Mouse (Mus musculus) liver, postnatal 0 days (tissue): ENCODE data around the gene AI837181. TPM values are rescaled to one million over a fixed set of nuclear protein-coding genes. Genes with fewer than 3 reads are reported as not detected.
"Not testable (repeated sequence)": the region's sequence is repeated elsewhere in the genome, so short reads cannot be mapped to it uniquely, and the experiment has no call there.

ENCODE experiments used
- ATAC-seq: fragments of 200-750 bp; cut with Nextera tagmentation; 2 replicates; pipeline ENCODE4 v1.8.0; 2017; ENCODE audit warnings: mild to moderate bottlenecking, moderate library complexity
- DNase-seq: peaks from one replicate; pipeline ENCODE4 v3.0.0-alpha.2; 2016
- H3K27ac ChIP-seq: fragments of 300-500 bp; sonication (generic); 2 replicates; pipeline ENCODE4 v1.5.1; 2014; ENCODE audit warnings: antibody characterized with exemption, moderate library complexity, mild to moderate bottlenecking, low read depth
- H3K27me3 ChIP-seq: fragments of 300-500 bp; sonication (generic); 2 replicates; pipeline ENCODE4 v1.6.1; 2014; ENCODE audit warnings: low read length, control low read depth, mixed read lengths; ENCODE audit not compliant: insufficient read depth
- H3K36me3 ChIP-seq: fragments of 300-500 bp; sonication (generic); replicated peaks from 2 replicates; pipeline ENCODE4 v1.6.1; 2014; ENCODE audit warnings: mild to moderate bottlenecking, control low read depth, low read length, moderate library complexity, mixed read lengths; ENCODE audit not compliant: insufficient read depth
- H3K4me1 ChIP-seq: fragments of 300-500 bp; sonication (generic); 2 replicates; pipeline ENCODE4 v1.6.1; 2014; ENCODE audit warnings: antibody characterized with exemption, mild to moderate bottlenecking, control low read depth; ENCODE audit not compliant: insufficient read depth
- H3K4me2 ChIP-seq: fragments of 300-500 bp; sonication (generic); 2 replicates; pipeline ENCODE4 v1.6.1; 2014; ENCODE audit warnings: low read depth, mild to moderate bottlenecking, low read length, moderate library complexity, mixed read lengths
- H3K4me3 ChIP-seq: fragments of 300-500 bp; sonication (generic); 2 replicates; pipeline ENCODE4 v1.5.1; 2014; ENCODE audit warnings: low read depth, low read length
- H3K9ac ChIP-seq: fragments of 300-500 bp; sonication (generic); replicated peaks from 2 replicates; pipeline ENCODE4 v1.6.1; 2014; ENCODE audit warnings: mild to moderate bottlenecking, moderate library complexity
- H3K9me3 ChIP-seq: fragments of 300-500 bp; sonication (generic); 2 replicates; pipeline ENCODE4 v1.6.1; 2016; ENCODE audit warnings: mild to moderate bottlenecking, control low read depth, low read length, mixed read lengths
- CTCF ChIP-seq: sonication (generic); IDR thresholded peaks from 2 replicates; pipeline ENCODE4 v1.5.1; 2016; ENCODE audit warnings: antibody characterized with exemption, low read depth
- EP300 ChIP-seq: IDR thresholded peaks from 2 replicates; pipeline ENCODE4 v1.6.1; 2016; ENCODE audit warnings: antibody characterized with exemption, low read depth, mild to moderate bottlenecking
- WGBS: fragments of 180-500 bp; shearing (Covaris S2); extraction: QIAGEN DNeasy Blood & Tissue Kit; methylation state at CpG from one replicate; pipeline ENCODE4 v1.1.7; 2014; ENCODE audit not compliant: insufficient replicate concordance; 5-methylcytosine and 5-hydroxymethylcytosine counted together
- polyA plus RNA-seq: library from polyadenylated mRNA; unstranded; fragments of >200 nt; fragmentation: Nextera tagmentation; extraction: Ambion mirVana; gene quantifications from 2 replicates; pipeline ENCODE4 v1.2.1, GENCODE M21; 2015

Gene AI837181
- polyA plus RNA-seq, 1 experiment from 2014 or later: 15.8 TPM

- peaks cover 21% of the 10 kb centered on the region for H3K4me1 ChIP-seq
- H3K36me3 ChIP-seq: no peaks in the 10 kb centered on the region
- H3K27me3 ChIP-seq: no peaks in the 10 kb centered on the region
- peak overlapping the region; percentile 68 for H3K9ac ChIP-seq
- H3K4me2 ChIP-seq: peak overlapping the region; percentile 66
- H3K4me3 ChIP-seq: peak overlapping the region; percentile 48
- H3K9me3 ChIP-seq: no peaks in the 10 kb centered on the region
- TF ChIP-seq EP300 (no peak), CTCF (no peak)
- ATAC-seq (no peak), DNase-seq (no peak)
- WGBS: 22% methylated on average over 7 of the region's 7 CpGs
- peak overlapping the region; percentile 87 for H3K27ac ChIP-seq
These were observed 19.0 kb upstream of the AI837181 start for GRCm38 (mm10) chr19:5405924-5406323.

DNA sequence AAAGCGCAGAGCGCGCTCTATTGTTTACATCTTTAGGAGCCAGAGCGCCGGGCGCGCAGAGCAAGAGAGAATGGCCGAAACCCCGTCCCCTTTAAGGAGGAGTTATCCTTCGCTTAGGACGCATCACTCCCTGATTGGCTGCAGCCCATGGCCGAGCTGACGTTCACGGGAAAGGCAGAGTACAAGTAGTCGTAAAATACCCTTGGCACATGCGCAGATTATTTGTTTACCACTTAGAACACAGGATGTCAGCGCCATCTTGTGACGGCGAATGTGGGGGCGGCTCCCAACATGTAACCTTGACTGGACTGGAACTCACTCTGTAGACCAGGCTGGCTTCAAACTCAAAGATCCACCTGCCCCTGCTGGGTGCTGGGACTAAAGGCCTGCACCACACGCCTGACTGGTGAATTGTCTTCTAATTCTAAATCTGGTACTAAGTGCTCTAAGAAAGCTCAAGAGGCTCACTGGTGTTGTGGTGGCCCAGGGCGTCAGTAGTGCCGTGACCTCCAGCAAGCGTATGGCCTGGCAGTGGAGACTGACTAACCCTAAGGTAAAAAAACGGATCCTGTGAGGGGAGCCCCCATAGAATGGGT is 18.3 kb upstream of the AI837181 start:
- H3K9ac ChIP-seq: peak overlapping the region; percentile 94
- H3K9me3 ChIP-seq, H3K27me3 ChIP-seq, H3K36me3 ChIP-seq: not testable (repeated sequence)
- peak overlapping the region; percentile 100 for H3K27ac ChIP-seq
- ATAC-seq (peak; percentile 83), DNase-seq (peak; percentile 76)
- peak overlapping the region; percentile 83 for H3K4me2 ChIP-seq
- H3K4me3 ChIP-seq: peak overlapping the region; percentile 80
- peaks cover 21% of the 10 kb centered on the region for H3K4me1 ChIP-seq
- TF ChIP-seq CTCF: peak; percentile 35
- WGBS: 15% methylated on average over 22 of the region's 25 CpGs

DNA sequence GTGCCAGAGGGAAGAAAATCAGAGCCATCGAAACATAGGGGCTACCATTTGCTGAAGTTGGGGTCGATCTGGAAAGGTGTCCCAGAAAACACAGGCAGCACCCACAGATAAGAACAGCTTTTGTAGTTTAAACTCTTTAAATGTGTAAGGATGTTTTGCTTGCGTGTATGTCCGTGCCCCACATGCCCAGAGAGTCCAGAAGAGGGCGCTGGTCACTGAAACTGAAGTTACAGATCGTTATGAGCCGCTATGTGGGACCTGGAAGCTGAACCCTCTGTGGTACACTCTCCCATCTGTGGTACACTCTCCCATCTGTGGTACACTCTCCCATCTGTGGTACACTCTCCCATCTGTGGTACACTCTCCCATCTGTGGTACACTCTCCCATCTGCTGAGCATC is 17.8 kb upstream of the AI837181 start:
- no peaks in the 10 kb centered on the region for H3K9me3 ChIP-seq
- H3K27ac ChIP-seq: peak overlapping the region; percentile 100
- 7% methylated on average over 7 of the region's 7 CpGs for WGBS
- no peaks in the 10 kb centered on the region for H3K27me3 ChIP-seq
- no peaks in the 10 kb centered on the region for H3K36me3 ChIP-seq
- H3K4me1 ChIP-seq: peaks cover 21% of the 10 kb centered on the region
- DNase-seq: peak; percentile 83
- TF ChIP-seq CTCF (peak; percentile 89), EP300 (0 out of 2 replicates have a peak, but pooled peaks have one; percentile 20)
- peak; percentile 78 for ATAC-seq
- peak overlapping the region; percentile 94 for H3K9ac ChIP-seq
- peak overlapping the region; percentile 80 for H3K4me3 ChIP-seq
- H3K4me2 ChIP-seq: peak overlapping the region; percentile 83

GRCm38 (mm10) chr19:5408057-5409001 is 16.6 kb upstream of the AI837181 start:
- 70% methylated on average over 13 of the region's 13 CpGs for WGBS
- Histone ChIP-seq H3K36me3 (no peaks in the 10 kb centered on the region), H3K4me2 (peak overlapping the region; percentile 83), H3K27me3 (no peaks in the 10 kb centered on the region), H3K4me3 (peak overlapping the region; percentile 80), H3K9ac (no peak overlapping the region), H3K4me1 (peaks cover 21% of the 10 kb centered on the region), H3K27ac (peak overlapping the region; percentile 100), H3K9me3 (no peaks in the 10 kb centered on the region)
- DNase-seq (no peak), ATAC-seq (no peak; the same call in 1 of the 2 replicates)
- TF ChIP-seq EP300 (peak; percentile 42; the same call in 1 of the 2 replicates), CTCF (no peak)

DNA sequence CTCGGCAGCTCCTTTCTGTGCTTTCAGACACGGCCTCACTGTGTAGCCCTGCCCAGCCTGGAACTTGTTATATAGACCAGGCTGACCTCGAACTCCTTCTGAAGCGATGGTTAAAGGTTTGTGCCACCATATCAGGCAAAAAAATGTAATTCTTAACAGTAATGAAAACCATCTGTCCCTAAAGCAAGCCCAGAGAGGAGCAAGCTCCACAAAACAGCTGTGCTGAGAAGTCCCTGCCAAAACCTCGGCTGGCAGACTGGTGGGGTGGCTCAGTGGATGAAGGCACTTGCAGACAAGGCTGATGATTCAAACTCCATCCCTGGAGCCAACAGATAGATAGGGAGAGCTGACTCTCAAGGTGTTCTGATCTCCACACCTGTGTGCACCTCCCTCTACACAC is 15.9 kb upstream of the AI837181 start:
- Histone ChIP-seq H3K9me3 (no peaks in the 10 kb centered on the region), H3K27ac (peak overlapping the region; percentile 100), H3K36me3 (no peaks in the 10 kb centered on the region), H3K4me2 (no peak overlapping the region), H3K9ac (no peak overlapping the region), H3K27me3 (no peaks in the 10 kb centered on the region), H3K4me3 (no peak overlapping the region), H3K4me1 (peaks cover 21% of the 10 kb centered on the region)
- TF ChIP-seq EP300 (no peak), CTCF (no peak)
- DNase-seq: no peak
- WGBS: 78% methylated on average over 5 of the region's 5 CpGs
- no peak for ATAC-seq

DNA sequence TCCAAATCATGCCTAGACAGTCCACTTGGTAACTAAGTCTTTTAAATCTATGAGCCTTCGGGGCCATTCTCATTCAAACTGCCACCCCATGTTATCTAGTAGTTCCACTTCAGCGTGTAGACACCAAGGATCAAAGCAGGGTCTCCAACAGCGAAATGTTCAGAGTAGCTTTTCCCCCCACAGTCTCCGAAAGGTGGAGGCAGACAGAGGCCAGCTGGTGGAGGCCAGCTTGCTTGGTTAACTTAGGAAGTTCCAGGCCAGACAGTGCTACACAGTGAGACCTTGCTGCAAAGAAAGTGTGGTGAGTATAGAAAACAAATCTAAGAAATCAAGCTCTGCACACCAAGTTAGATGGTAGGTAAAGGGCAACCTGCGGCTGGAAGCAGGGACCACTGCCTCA is 14.3 kb upstream of the AI837181 start:
- no peak for ATAC-seq
- Histone ChIP-seq H3K27ac (no peak overlapping the region), H3K4me1 (peaks cover 26% of the 10 kb centered on the region), H3K36me3 (no peaks in the 10 kb centered on the region), H3K4me2 (no peak overlapping the region), H3K27me3 (no peaks in the 10 kb centered on the region), H3K4me3 (no peak overlapping the region), H3K9ac (no peak overlapping the region), H3K9me3 (no peaks in the 10 kb centered on the region)
- TF ChIP-seq EP300 (no peak), CTCF (no peak)
- whole genome bisulfite sequencing: 89% methylated on average over 5 of the region's 5 CpGs
- no peak for DNase-seq
